Mouse (Mus musculus) T-cell, adult 66 days (primary cell): ENCODE data around the gene Gm5414. TPM values are rescaled to one million over a fixed set of nuclear protein-coding genes. Genes with fewer than 3 reads are reported as not detected.

ENCODE experiments used
- total RNA-seq, 2 experiments: library from RNA; stranded (reverse); gene quantifications; 3 replicates in 1 of 2; 4 replicates in 1 of 2; pipeline ENCODE4 v1.2.4; 2023

The Gm5414 gene
- total RNA-seq, result not detected

GRCm38 (mm10) chr15:101627884-101628283 is at the start of gene Gm5414:
Gm5414 (minus strand) TSS chr15:101628188.

GRCm38 (mm10) chr15:101647280-101647679 is 19.3 kb upstream of the Gm5414 start, which contains the start of gene Gm5478:
Gm5478 (minus strand) TSS chr15:101647380.

Other genes starting within 250 kb of the Gm5414 start
- not detected for gene Krt7, start 217.1 kb downstream of the Gm5414 start, total RNA-seq
- not detected for gene Krt87, start 189.4 kb downstream of the Gm5414 start, total RNA-seq
- not detected for gene Krt88, start 180.4 kb downstream of the Gm5414 start, total RNA-seq
- gene Krt81, start 164.4 kb downstream of the Gm5414 start, total RNA-seq, result not detected
- not detected for gene Krt86, start 154.7 kb downstream of the Gm5414 start, total RNA-seq
- gene Krt83, start 136.7 kb downstream of the Gm5414 start, total RNA-seq, result under 1 TPM; 0.55 to 0.95 TPM
- not detected for gene Gm49425, start 110.9 kb downstream of the Gm5414 start, total RNA-seq
- not detected for gene Krt84, start 95.4 kb downstream of the Gm5414 start, total RNA-seq
- gene Krt82, start 77.5 kb downstream of the Gm5414 start, total RNA-seq, result not detected
- gene Krt90, start 65.2 kb downstream of the Gm5414 start, total RNA-seq, result not detected
- gene Krt75, start 54.3 kb downstream of the Gm5414 start, total RNA-seq, result not detected
- gene Gm5478, start 19.2 kb upstream of the Gm5414 start, total RNA-seq, result not detected
- gene Krt6b, start 52.1 kb upstream of the Gm5414 start, total RNA-seq, result not detected
- gene Krt6a, start 66.1 kb upstream of the Gm5414 start, total RNA-seq, result not detected
- gene Krt5, start 84.7 kb upstream of the Gm5414 start, total RNA-seq, result not detected
- gene Krt71, start 114.9 kb upstream of the Gm5414 start, total RNA-seq, result not detected
- not detected for gene Krt72, start 158.3 kb upstream of the Gm5414 start, total RNA-seq
- not detected for gene Krt73, start 174.2 kb upstream of the Gm5414 start, total RNA-seq
- not detected for gene Krt2, start 190.0 kb upstream of the Gm5414 start, total RNA-seq
- not detected for gene Krt1, start 222.6 kb upstream of the Gm5414 start, total RNA-seq
- gene Krt77, start 241.5 kb upstream of the Gm5414 start, total RNA-seq, result not detected